Mouse (Mus musculus) liver, embryonic 14.5 days (tissue): ENCODE measurements around the gene Stk32b. TPM values are rescaled to one million over a fixed set of nuclear protein-coding genes. Genes with fewer than 3 reads are reported as not detected.

Experiments
- ATAC-seq: fragments of 200-750 bp; cut with Nextera tagmentation; 2 replicates; pipeline ENCODE4 v1.8.0; 2017; ENCODE audit warnings: moderate number of reproducible peaks, mild to moderate bottlenecking, moderate library complexity; ENCODE audit not compliant: insufficient read depth
- DNase-seq, 3 experiments: peaks; one replicate each; pipeline ENCODE4 v3.0.0-alpha.2; 2012 to 2013; ENCODE audit warnings: low read depth in 3 of 3, low spot score in 3 of 3
- H3K27ac ChIP-seq: fragments of 300-500 bp; sonication (generic); 2 replicates; pipeline ENCODE4 v1.5.1; 2014; ENCODE audit warnings: moderate library complexity, mild to moderate bottlenecking, control low read depth, inconsistent platforms
- H3K27me3 ChIP-seq: fragments of 300-500 bp; sonication (generic); 2 replicates; pipeline ENCODE4 v1.6.1; 2014; ENCODE audit warnings: mild to moderate bottlenecking, low read length, moderate library complexity; ENCODE audit not compliant: control insufficient read depth, insufficient read depth
- H3K36me3 ChIP-seq: fragments of 300-500 bp; sonication (generic); replicated peaks from 2 replicates; pipeline ENCODE4 v1.6.1; 2014; ENCODE audit warnings: low read depth; ENCODE audit not compliant: control insufficient read depth, insufficient read depth
- H3K4me1 ChIP-seq, 2 experiments: fragments of 200-500 bp in 1 of 2; fragments of 300-500 bp in 1 of 2; sonication (generic) in 1 of 2; replicated peaks; 2 replicates each; pipeline ENCODE4 v1.6.1; 2012 to 2014; ENCODE audit warnings: antibody characterized with exemption in 1 of 2, inconsistent platforms in 1 of 2, low read length in 1 of 2; ENCODE audit not compliant: control insufficient read depth in 2 of 2, insufficient read depth in 2 of 2
- H3K4me2 ChIP-seq: fragments of 300-500 bp; sonication (generic); 2 replicates; pipeline ENCODE4 v1.6.1; 2014; ENCODE audit warnings: low read depth, mild to moderate bottlenecking, control low read depth, moderate library complexity
- H3K4me3 ChIP-seq, 2 experiments: fragments of 200-500 bp in 1 of 2; fragments of 300-500 bp in 1 of 2; sonication (generic) in 1 of 2; 2 replicates each; pipeline ENCODE4 v1.5.1; 2012 to 2014; ENCODE audit warnings: low read depth in 2 of 2, low read length in 2 of 2, mild to moderate bottlenecking in 2 of 2, control low read depth in 1 of 2, inconsistent platforms in 1 of 2, moderate library complexity in 1 of 2; ENCODE audit not compliant: insufficient read depth in 1 of 2
- H3K9ac ChIP-seq: fragments of 300-500 bp; sonication (generic); replicated peaks from 2 replicates; pipeline ENCODE4 v1.6.1; 2014; ENCODE audit warnings: mild to moderate bottlenecking, control low read depth, moderate library complexity
- H3K9me3 ChIP-seq: fragments of 300-500 bp; sonication (generic); 2 replicates; pipeline ENCODE4 v1.6.1; 2016; ENCODE audit warnings: low read length, mixed read lengths; ENCODE audit not compliant: control insufficient read depth
- CTCF ChIP-seq: IDR thresholded peaks from 2 replicates; pipeline ENCODE4 v1.5.1; 2016; ENCODE audit warnings: antibody characterized with exemption, low read depth, control low read depth
- EP300 ChIP-seq: IDR thresholded peaks from 2 replicates; pipeline ENCODE4 v1.6.1; 2016; ENCODE audit warnings: antibody characterized with exemption, low read depth
- WGBS: fragments of 180-500 bp; shearing (Covaris S2); extraction: QIAGEN DNeasy Blood & Tissue Kit; methylation state at CpG from one replicate; pipeline ENCODE4 v1.1.7; 2014; ENCODE audit not compliant: insufficient replicate concordance; 5-methylcytosine and 5-hydroxymethylcytosine counted together
- polyA plus RNA-seq, 2 experiments: library from polyadenylated mRNA; depleted of rRNA in 1 of 2; stranded (reverse) in 1 of 2; unstranded in 1 of 2; fragments of >200 nt; fragmentation: Nextera tagmentation in 1 of 2; extraction: Ambion mirVana in 1 of 2; gene quantifications; 2 replicates each; pipeline versions ENCODE4 v1.2.1 to v1.2.3; 2012 to 2014

The Stk32b gene
- polyA plus RNA-seq, 2 experiments = 0.70 TPM

GRCm38 (mm10) chr5:37704962-37705361 is 12.0 kb downstream of the Stk32b start:
- H3K4me2 ChIP-seq = no peak overlapping the region
- no peak overlapping the region for H3K4me3 ChIP-seq
- TF ChIP-seq CTCF (no peak), EP300 (no peak)
- H3K9ac ChIP-seq = no peak overlapping the region
- ATAC-seq = no peak
- H3K27me3 ChIP-seq = no peaks in the 10 kb centered on the region
- DNase-seq = no peak
- no peaks in the 10 kb centered on the region for H3K9me3 ChIP-seq
- 51% methylated on average over 2 of the region's 2 CpGs for WGBS
- no peak overlapping the region for H3K27ac ChIP-seq
- no peaks in the 10 kb centered on the region for H3K36me3 ChIP-seq
- no peaks in the 10 kb centered on the region for H3K4me1 ChIP-seq

DNA sequence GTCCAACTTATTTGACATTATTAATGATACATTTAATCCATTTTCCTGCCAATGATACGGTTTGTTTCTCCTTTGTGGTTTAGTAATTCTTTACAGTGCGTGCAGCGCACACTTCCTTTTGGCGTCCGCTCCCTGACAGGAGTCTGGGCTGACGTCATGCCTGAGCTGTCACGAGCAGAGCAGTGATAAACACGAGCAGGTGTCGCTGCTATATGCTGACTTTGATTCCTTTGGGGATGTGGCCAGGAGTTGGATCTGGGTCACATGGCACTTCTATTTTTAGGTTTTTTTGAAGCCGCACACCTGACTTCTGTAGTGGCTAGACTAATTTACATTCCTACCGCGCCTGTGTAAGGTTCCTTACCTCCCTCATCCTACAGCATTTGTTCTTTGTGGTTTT is 17.2 kb downstream of the Stk32b start:
- no peak for TF ChIP-seq CTCF
- TF ChIP-seq EP300 = no peak
- no peak for DNase-seq
- Histone ChIP-seq H3K9me3 (no peaks in the 10 kb centered on the region), H3K4me2 (no peak overlapping the region), H3K27me3 (no peaks in the 10 kb centered on the region), H3K9ac (no peak overlapping the region), H3K36me3 (no peaks in the 10 kb centered on the region), H3K4me1 (no peaks in the 10 kb centered on the region), H3K27ac (no peak overlapping the region), H3K4me3 (no peak overlapping the region)
- no peak for ATAC-seq
- WGBS = 53% methylated on average over 12 of the region's 12 CpGs

GRCm38 (mm10) chr5:37697286-37697685 is 19.7 kb downstream of the Stk32b start:
- no peak overlapping the region for H3K4me3 ChIP-seq
- no peak overlapping the region for H3K27ac ChIP-seq
- DNase-seq (no peak), ATAC-seq (no peak)
- no peaks in the 10 kb centered on the region for H3K4me1 ChIP-seq
- TF ChIP-seq CTCF (no peak), EP300 (no peak)
- H3K4me2 ChIP-seq = no peak overlapping the region
- H3K9ac ChIP-seq = no peak overlapping the region
- H3K9me3 ChIP-seq = no peaks in the 10 kb centered on the region
- 69% methylated on average over 7 of the region's 7 CpGs for WGBS
- no peaks in the 10 kb centered on the region for H3K36me3 ChIP-seq
- H3K27me3 ChIP-seq = no peaks in the 10 kb centered on the region

DNA sequence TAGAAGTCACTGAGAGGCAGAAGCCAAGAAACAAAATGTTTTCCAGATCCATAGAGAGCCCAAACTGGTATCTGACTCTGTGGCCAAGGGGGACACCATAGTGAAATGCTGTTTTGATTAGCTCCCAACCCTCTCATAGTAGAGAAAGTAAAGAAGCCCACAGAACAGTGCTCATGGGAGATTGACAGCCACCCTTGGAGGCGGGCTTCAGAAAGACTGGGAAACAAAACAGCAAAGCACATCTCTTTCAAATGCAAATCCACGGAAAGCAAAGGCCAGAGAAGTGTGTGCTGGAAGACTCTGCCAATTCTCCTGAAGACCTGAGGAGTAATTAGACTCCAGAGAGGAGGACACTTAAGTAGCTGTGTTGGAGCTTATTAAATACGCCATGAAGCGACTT is 21.2 kb downstream of the Stk32b start:
- Histone ChIP-seq H3K27me3 (no peaks in the 10 kb centered on the region), H3K4me1 (no peaks in the 10 kb centered on the region), H3K4me2 (no peak overlapping the region), H3K4me3 (no peak overlapping the region), H3K9me3 (no peaks in the 10 kb centered on the region), H3K9ac (no peak overlapping the region), H3K27ac (no peak overlapping the region), H3K36me3 (no peaks in the 10 kb centered on the region)
- ATAC-seq (no peak), DNase-seq (no peak)
- no peak for TF ChIP-seq EP300
- TF ChIP-seq CTCF = no peak
- 47% methylated on average over 4 of the region's 4 CpGs for WGBS

DNA sequence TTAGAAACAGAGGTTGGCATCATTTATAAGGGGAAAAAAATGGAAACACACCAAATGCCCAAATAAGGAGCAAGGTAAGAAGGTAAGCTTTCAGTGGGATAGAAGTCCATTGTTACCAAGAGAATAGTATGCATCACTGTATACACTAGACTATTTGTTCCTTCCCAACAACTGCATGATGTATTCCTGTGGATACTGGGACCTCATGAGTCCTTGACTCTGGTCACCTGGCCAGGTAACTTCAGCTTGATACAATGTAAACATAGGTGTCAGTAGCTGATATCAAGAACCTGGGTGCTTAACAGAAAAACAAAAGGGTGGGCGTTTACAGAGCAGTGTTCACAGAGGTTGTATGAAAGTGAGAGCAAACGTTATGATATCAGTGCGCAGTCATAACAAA is 24.2 kb downstream of the Stk32b start:
- ATAC-seq (no peak), DNase-seq (no peak)
- Histone ChIP-seq H3K27ac (no peak overlapping the region), H3K27me3 (no peaks in the 10 kb centered on the region), H3K9me3 (no peaks in the 10 kb centered on the region), H3K4me2 (no peak overlapping the region), H3K36me3 (no peaks in the 10 kb centered on the region), H3K4me1 (no peaks in the 10 kb centered on the region), H3K9ac (no peak overlapping the region), H3K4me3 (no peak overlapping the region)
- TF ChIP-seq EP300 (no peak), CTCF (no peak)
- 54% methylated on average over 3 of the region's 3 CpGs for WGBS
